Mouse (Mus musculus): Measurements from ENCODE around the gene Atoh8. TPM values are rescaled to one million over a fixed set of nuclear protein-coding genes. Genes with fewer than 3 reads are reported as not detected.

The Atoh8 gene
- polyA plus RNA-seq (2015; fragmentation: Nextera tagmentation; extraction: Ambion mirVana) = 31.5 and 32.3 TPM in 2 replicates

DNA sequence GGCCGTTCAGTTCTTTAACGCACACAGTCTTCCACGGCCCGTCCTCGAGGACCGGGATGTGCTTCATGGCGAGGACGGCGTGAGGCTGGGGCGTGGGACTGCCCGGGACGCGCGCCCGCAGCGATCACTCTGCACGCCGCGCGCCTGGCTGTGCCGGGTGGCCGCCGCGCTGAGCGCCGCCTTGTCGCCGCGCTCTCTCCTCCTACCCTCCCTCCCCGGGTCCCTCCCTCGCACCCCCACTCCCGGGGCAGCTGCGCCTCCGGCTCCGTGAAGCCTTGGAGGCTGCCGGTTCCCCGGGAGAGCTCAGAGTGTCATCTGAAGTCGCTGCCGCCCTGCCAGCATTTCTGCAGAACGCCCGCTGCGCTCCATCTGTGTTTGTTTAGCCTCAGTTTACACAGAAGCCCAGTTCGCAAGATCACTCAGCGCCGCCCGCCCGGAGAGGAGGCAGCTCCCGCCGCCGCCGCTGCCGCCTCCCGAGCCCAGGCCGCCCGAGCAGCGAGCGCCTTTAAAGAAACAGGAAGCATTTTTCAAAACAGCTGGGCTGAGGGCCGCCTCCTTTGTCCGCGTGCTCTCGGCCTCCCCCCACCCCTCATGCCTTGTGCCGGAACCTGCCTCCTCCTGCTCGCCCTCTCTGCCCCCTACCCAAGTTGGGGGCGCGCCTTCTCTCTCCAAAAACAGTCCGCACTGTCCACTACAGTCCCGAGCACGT lies at the start of gene Atoh8:
Gene Atoh8, minus strand, starts transcription at position 480 of the 709 bp plus-strand sequence.
- under 1% methylated on average over 67 of the region's 68 CpGs for WGBS
- Histone ChIP-seq H3K27ac (peak within 1 kb of the TSS; percentile 86), H3K4me3 (peak within 1 kb of the TSS; percentile 81), H3K9ac (peak within 1 kb of the TSS; percentile 81), H3K36me3 (no peaks in the 10 kb centered on the region), H3K27me3 (peaks cover 28% of the 10 kb centered on the region), H3K4me2 (replicated peaks) (peak within 1 kb of the TSS; percentile 96), H3K4me1 (peaks cover 60% of the 10 kb centered on the region), H3K9me3 (no peaks in the 10 kb centered on the region)
- ATAC-seq (ENCODE audit: low FRiP score, low read depth) = peak; percentile 65

DNA sequence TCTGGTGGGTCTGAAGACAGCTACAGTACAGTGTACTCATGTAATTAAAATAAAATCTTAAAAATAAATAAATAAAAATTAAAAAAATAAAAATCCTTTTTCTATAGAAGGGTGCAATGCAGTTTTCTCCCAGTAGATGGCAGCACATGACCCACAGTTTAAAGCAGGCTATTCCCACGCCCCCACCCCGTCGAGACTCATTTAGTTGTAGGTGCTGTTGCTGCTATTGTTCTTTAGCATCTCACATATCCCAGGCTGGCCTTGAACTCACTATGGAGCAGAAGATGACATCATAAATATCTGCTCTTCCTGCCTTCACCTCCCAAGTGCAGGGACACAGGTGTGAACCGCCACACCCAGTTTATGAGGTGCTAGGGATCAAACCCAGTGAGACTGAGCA lies 48.5 kb upstream of the Atoh8 start:
- no peak overlapping the region for H3K9ac ChIP-seq
- WGBS = 13% methylated on average over 4 of the region's 4 CpGs
- no peaks in the 10 kb centered on the region for H3K36me3 ChIP-seq
- H3K4me3 ChIP-seq = no peak overlapping the region
- no peak overlapping the region for H3K27ac ChIP-seq
- H3K27me3 ChIP-seq = no peaks in the 10 kb centered on the region
- ATAC-seq (ENCODE audit: low FRiP score, low read depth) = no peak
- H3K9me3 ChIP-seq = no peaks in the 10 kb centered on the region
- no peak overlapping the region for H3K4me2 ChIP-seq (replicated peaks)
- H3K4me1 ChIP-seq = 0 out of 2 replicates have a peak, but pooled peaks cover 3% of the 10 kb centered on the region

DNA sequence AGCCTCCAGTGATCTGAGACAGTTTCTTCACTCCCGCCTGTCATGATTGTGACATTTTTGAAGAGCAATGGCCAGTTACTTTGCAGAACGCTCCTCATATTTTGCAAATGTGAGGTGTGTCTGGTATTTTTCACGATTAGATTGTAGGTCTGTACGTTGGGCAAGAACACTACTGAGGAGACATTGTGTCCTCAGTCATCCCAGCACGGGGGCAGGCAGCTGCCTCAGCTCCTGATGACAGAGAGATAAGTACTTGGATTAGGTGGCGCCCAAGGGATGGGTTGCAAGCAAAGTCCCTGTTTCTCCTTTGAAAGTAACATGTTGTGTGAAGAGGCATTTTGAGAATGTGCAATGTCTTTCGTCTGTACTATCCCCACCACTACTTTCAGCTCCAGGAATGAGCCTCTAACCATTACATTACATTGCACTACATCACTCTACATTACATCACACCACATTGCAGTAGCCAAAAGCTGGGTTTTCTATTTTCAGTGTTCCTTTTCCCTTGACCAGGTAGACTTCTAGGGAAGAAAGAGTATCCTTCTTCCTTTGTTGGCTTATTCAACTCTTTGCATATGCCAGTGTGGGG lies 45.1 kb upstream of the Atoh8 start:
- H3K4me2 ChIP-seq (replicated peaks) = no peak overlapping the region
- H3K27ac ChIP-seq = no peak overlapping the region
- ATAC-seq (ENCODE audit: low FRiP score, low read depth) = no peak
- H3K9ac ChIP-seq = no peak overlapping the region
- WGBS = 74% methylated on average over 7 of the region's 7 CpGs
- no peaks in the 10 kb centered on the region for H3K27me3 ChIP-seq
- H3K9me3 ChIP-seq = no peaks in the 10 kb centered on the region
- H3K36me3 ChIP-seq = no peaks in the 10 kb centered on the region
- no peak overlapping the region for H3K4me3 ChIP-seq
- 0 out of 2 replicates have a peak, but pooled peaks cover 3% of the 10 kb centered on the region for H3K4me1 ChIP-seq

DNA sequence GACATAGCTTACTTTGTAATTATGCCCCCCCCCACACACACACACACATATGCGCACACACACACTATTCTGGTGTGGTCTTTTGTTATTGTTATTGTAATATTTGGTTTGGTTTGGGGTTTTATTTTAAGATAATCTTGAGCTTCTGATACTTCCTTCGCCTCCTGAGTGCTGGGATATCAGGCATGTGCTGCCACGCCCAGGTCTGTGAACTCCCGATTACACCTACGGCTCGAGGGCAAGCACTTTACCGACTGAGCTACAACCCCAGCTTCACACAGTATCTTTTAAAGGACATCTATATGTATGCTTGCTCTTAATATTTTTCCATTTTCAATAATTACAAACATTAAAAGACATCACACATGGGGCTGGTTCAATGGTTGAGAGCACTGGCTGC lies 44.1 kb upstream of the Atoh8 start:
- 0 out of 2 replicates have a peak, but pooled peaks cover 3% of the 10 kb centered on the region for H3K4me1 ChIP-seq
- no peak overlapping the region for H3K4me3 ChIP-seq
- no peaks in the 10 kb centered on the region for H3K9me3 ChIP-seq
- WGBS = 76% methylated on average over 7 of the region's 7 CpGs
- no peak overlapping the region for H3K4me2 ChIP-seq (replicated peaks)
- H3K9ac ChIP-seq = no peak overlapping the region
- H3K27ac ChIP-seq = no peak overlapping the region
- no peak for ATAC-seq (ENCODE audit: low FRiP score, low read depth)
- no peaks in the 10 kb centered on the region for H3K27me3 ChIP-seq
- no peaks in the 10 kb centered on the region for H3K36me3 ChIP-seq

DNA sequence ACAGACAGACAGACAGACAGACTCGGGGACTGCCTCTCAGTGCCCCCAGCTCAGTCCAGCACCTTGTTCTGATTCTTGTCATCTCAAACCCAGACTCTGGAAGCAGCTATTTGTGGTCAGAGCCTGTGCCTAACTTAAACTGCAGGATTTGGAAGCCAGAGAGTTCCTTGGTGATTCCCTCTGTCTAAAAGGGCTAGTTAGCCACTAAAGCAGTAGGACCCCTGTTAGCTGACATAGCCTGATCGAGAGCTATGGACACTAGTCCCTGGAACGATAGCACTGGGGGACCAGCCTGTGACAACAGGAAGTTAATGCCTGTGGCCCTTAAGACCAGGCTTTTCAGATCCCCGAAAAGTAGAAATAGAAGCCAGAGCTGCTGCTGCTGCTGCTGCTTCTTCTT lies 43.5 kb upstream of the Atoh8 start:
- no peak for ATAC-seq (ENCODE audit: low FRiP score, low read depth)

DNA sequence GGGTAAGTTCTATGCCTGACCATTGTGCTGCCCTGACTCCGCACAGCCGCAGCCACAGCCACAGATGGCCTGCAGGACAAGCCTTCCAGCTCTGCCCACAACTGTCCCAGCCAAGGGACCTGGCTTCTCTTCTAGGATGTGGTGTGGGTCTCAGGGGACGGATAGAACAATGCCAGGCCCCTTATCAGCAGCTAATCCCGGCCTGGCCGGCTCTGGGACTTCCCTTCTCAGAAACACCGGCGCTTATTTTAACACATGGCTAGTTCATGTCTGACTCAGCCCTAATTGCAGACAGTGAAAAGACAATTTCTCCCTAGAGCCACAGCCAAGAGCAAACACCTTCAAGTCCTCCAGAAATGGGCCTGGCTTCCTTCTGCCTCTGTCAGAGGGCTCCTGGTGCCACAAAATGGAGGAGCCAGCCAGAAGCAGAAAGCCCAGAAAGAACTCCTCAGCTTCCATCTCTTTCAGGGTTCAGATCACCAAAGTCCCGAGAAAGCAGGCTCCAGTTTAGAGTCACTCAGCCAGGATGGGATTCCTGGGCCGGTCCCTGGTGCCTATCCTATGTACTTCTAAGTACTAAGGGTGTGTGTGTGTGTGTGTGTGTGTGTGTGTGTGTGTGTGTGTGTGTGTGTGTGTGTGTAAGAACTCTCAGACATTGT lies 42.3 kb upstream of the Atoh8 start:
- 72% methylated on average over 9 of the region's 9 CpGs for WGBS
- H3K27ac ChIP-seq = no peak overlapping the region
- H3K4me1 ChIP-seq = no peaks in the 10 kb centered on the region
- no peaks in the 10 kb centered on the region for H3K9me3 ChIP-seq
- H3K36me3 ChIP-seq = no peaks in the 10 kb centered on the region
- no peak overlapping the region for H3K4me3 ChIP-seq
- ATAC-seq (ENCODE audit: low FRiP score, low read depth) = peak; percentile 19; the same call in 1 of the 2 replicates
- H3K4me2 ChIP-seq (replicated peaks) = no peak overlapping the region
- no peaks in the 10 kb centered on the region for H3K27me3 ChIP-seq
- no peak overlapping the region for H3K9ac ChIP-seq

More for the DNA sequence above, 43.5 kb upstream of the Atoh8 start:
- Histone ChIP-seq H3K36me3 (no peaks in the 10 kb centered on the region), H3K4me2 (replicated peaks) (no peak overlapping the region), H3K27me3 (no peaks in the 10 kb centered on the region), H3K4me1 (no peaks in the 10 kb centered on the region), H3K27ac (no peak overlapping the region), H3K9ac (no peak overlapping the region), H3K4me3 (no peak overlapping the region), H3K9me3 (no peaks in the 10 kb centered on the region)
- 65% methylated on average over 4 of the region's 4 CpGs for WGBS

DNA sequence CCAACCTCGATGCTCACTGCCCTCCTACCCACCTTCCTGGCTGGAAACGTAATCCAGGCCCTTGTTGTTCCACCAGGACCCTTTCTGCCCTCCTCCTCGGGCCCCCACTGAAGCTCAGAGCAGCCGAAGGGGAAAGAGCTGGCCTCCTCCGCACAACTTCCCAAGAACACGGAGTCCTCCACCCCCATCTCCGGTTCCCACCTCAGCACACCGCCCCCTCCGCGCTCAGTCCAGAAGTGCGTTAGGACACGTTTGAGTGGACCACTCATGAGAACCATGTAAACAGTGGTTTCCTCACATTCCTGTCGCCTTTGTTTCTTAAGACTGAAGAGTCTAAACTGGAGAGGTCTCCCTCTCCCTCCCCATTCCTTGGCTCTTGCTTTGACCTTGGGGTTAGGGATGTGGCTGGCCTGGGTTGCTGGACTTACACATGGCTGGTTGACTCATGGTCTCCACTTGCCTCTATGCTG lies 41.6 kb upstream of the Atoh8 start:
- ATAC-seq (ENCODE audit: low FRiP score, low read depth) = no peak
- no peak overlapping the region for H3K4me2 ChIP-seq (replicated peaks)
- 86% methylated on average over 13 of the region's 13 CpGs for WGBS
- no peaks in the 10 kb centered on the region for H3K27me3 ChIP-seq
- no peak overlapping the region for H3K9ac ChIP-seq
- H3K36me3 ChIP-seq = no peaks in the 10 kb centered on the region
- H3K4me3 ChIP-seq = no peak overlapping the region
- H3K27ac ChIP-seq = no peak overlapping the region
- no peaks in the 10 kb centered on the region for H3K9me3 ChIP-seq
- H3K4me1 ChIP-seq = no peaks in the 10 kb centered on the region

DNA sequence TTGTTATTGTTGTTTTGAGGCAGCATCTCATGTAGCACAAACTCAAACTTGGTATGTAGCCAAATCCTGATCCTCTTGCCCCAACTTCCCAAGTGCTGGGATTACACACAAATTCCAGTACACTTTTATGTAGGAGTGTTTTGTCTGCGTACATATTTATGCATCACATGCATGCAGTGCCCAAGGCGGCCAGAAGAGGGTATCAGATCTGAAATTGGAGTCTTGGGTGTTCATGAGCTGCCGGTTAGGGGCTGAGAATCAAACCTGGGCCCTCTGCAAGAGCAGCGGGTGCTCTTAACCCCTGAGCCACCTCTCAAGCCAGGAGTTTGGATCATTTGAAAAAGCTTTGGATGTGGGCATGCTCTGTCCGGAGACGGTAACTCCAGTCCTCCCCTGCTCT lies 40.8 kb upstream of the Atoh8 start:
- no peak for ATAC-seq (ENCODE audit: low FRiP score, low read depth)
- 93% methylated on average over 6 of the region's 6 CpGs for WGBS
- no peak overlapping the region for H3K9ac ChIP-seq
- no peak overlapping the region for H3K4me3 ChIP-seq
- H3K4me1 ChIP-seq = no peaks in the 10 kb centered on the region
- no peak overlapping the region for H3K27ac ChIP-seq
- no peaks in the 10 kb centered on the region for H3K36me3 ChIP-seq
- no peaks in the 10 kb centered on the region for H3K27me3 ChIP-seq
- H3K4me2 ChIP-seq (replicated peaks) = no peak overlapping the region
- H3K9me3 ChIP-seq = no peaks in the 10 kb centered on the region

DNA sequence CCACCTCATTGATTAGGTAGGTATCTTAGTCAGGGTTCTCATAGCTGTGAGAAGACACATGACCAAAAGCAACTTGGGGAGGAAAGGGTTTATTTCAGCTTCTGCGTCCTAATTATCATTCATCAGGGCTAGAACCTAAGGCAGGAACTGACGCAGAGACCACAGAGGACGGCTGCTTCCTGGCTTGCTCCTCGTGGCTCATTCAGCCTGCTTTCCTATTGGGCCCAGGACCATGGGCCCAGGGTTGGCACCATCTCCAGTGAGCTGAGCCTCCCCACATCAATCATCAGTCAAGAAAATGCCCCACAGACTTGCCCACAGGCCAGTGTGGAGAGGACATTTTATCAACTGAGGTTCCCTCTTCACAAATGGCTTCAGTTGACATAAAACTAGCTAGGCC lies 40.1 kb upstream of the Atoh8 start:
- Histone ChIP-seq H3K9ac (no peak overlapping the region), H3K4me3 (no peak overlapping the region), H3K27ac (no peak overlapping the region), H3K4me1 (no peaks in the 10 kb centered on the region), H3K27me3 (no peaks in the 10 kb centered on the region), H3K4me2 (replicated peaks) (no peak overlapping the region), H3K9me3 (no peaks in the 10 kb centered on the region), H3K36me3 (no peaks in the 10 kb centered on the region)
- WGBS = 71% methylated on average over 4 of the region's 4 CpGs
- ATAC-seq (ENCODE audit: low FRiP score, low read depth) = no peak

DNA sequence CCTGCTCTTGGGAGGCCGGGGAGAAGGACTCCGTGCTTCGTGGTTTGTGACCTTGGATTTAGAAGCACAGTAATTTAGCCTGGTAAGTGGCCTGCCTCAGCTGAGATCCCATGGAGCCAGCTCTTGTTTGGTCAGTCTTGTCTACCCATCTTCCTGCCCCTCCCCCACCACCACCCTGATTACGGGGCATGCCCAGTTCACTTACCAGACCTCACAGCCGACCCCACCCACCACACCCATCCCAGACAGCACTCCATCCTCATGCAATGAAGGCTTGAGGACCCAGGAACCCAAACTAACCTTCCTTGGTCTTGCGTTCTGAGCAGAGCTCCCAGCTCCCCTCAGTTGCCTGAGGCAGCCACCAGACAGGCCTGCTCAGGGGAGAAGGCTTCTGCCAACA lies 37.8 kb upstream of the Atoh8 start:
- Histone ChIP-seq H3K4me2 (replicated peaks) (no peak overlapping the region), H3K36me3 (no peaks in the 10 kb centered on the region), H3K27ac (no peak overlapping the region), H3K4me1 (no peaks in the 10 kb centered on the region), H3K4me3 (no peak overlapping the region), H3K9ac (no peak overlapping the region), H3K27me3 (no peaks in the 10 kb centered on the region), H3K9me3 (no peaks in the 10 kb centered on the region)
- no peak for ATAC-seq (ENCODE audit: low FRiP score, low read depth)
- 67% methylated on average over 6 of the region's 6 CpGs for WGBS

DNA sequence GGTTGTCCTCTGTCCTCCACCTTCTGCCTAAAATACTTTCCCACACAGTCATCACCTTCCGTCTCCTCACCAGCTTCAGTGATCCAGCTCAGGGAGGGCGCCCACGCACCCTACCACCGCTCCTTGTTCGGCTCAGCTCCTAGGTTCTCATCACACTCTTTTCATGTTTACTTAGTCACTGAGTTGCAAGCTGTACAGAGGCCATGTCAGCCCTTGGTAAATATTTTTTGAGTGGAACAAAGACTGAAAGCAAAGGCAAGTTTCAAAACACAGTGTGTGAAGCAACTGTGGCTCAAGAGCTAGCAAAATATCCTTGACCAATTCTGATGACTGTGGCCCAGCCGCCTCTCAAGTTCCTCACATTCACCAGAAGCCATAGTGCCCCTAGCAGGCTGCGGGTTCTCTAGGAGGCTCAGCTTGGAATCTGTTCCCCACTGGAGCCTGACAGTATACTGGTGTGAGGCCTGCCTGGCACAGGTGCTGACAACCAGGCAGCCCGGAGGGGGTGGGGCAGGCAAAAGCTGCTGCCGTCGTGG lies 36.9 kb upstream of the Atoh8 start:
- H3K27ac ChIP-seq = no peak overlapping the region
- H3K9ac ChIP-seq = no peak overlapping the region; the same call in 1 of the 2 replicates
- no peaks in the 10 kb centered on the region for H3K36me3 ChIP-seq
- no peaks in the 10 kb centered on the region for H3K4me1 ChIP-seq
- no peaks in the 10 kb centered on the region for H3K27me3 ChIP-seq
- no peak for ATAC-seq (ENCODE audit: low FRiP score, low read depth)
- no peak overlapping the region for H3K4me3 ChIP-seq
- no peaks in the 10 kb centered on the region for H3K9me3 ChIP-seq
- H3K4me2 ChIP-seq (replicated peaks) = no peak overlapping the region
- 74% methylated on average over 10 of the region's 10 CpGs for WGBS

DNA sequence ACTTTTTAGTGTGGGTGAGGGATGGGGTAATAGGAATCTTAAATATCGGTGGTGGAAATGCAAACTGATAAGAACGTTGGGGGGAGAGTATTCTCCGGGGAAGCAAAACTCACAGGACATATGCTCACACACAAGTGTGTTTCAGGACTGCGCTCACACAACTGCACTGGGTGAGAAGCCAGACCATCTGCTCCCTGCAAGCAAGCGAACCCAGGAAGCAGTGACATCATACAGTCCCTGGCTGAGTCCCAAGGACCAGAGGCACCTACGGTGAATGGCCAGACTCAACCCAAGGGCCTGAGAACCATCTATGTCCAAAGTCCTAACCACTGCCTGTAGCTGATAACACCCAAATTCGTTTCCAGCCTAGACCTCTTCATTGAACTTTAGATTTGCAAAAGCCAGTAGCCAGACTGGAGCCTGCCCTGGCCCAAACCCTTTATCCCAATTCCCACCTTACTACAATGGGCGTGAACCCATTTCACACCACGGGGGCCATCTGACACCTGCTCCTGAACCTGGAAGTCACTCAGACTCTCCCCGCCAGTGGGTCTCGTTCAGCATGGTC lies 35.7 kb upstream of the Atoh8 start:
- WGBS = 73% methylated on average over 11 of the region's 11 CpGs

More for the DNA sequence above, 35.7 kb upstream of the Atoh8 start:
- Histone ChIP-seq H3K27me3 (no peaks in the 10 kb centered on the region), H3K4me3 (no peak overlapping the region), H3K4me1 (no peaks in the 10 kb centered on the region), H3K9ac (no peak overlapping the region), H3K27ac (no peak overlapping the region), H3K9me3 (no peaks in the 10 kb centered on the region), H3K36me3 (no peaks in the 10 kb centered on the region), H3K4me2 (replicated peaks) (no peak overlapping the region)
- no peak for ATAC-seq (ENCODE audit: low FRiP score, low read depth)

Data from limb, embryonic 13.5 days (tissue).